ENCODE assay signal across 21 mouse cellular contexts in the genomic region with DNA sequence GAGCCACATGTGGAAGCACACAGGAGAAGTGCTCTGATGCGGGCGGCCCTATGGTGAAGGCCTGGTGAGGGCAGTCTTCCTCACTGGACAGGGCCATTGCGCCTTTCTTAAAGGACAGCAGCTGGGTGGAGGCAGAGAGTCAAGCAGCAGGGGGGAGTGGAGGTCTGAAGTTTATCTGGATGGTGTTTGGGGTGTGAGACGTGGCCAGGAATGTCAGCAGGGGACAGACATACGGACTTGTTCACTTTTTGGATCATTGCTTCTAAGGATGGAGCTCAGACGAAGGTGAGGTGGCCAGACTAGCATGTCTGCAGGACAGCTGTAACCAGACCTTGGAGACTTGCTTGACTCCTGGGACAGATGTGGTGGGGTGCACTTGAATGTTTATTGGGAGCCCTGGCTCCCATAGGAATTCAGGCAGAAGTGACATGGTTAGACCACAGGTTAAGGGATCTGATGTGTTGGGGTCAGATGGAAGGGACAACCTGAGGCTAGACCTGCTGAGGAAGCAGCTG.
A peak's percentile ranks its signal among the peaks of the same experiment; 100 is the strongest.
DNase-seq lines count a peak whose midpoint lies in the region; ATAC-seq lines count a peak whose summit lies in the region.
"Had no signal": no experiment of that assay in that cellular context is flagged by ENCODE, and none has a peak within 500 bp of the region (broad histone marks: within the 10 kb centered on the region; RNA-seq: fewer than 3 reads in every experiment).

No protein-coding gene starts in this region.

- H3K9ac ChIP-seq in intestine, embryonic 15.5 days, result no peak overlapping the region
- no peak overlapping the region for H3K9ac ChIP-seq in stomach, embryonic 15.5 days
- H3K9ac ChIP-seq: forebrain, embryonic 13.5 days; hindbrain, embryonic 13.5 days; limb, embryonic 15.5 days; neural tube, embryonic 15.5 days had no signal

- H3K36me3 ChIP-seq in heart, embryonic 10.5 days, result no peaks in the 10 kb centered on the region
- no peaks in the 10 kb centered on the region for H3K36me3 ChIP-seq in intestine, embryonic 15.5 days
- no peaks in the 10 kb centered on the region for H3K36me3 ChIP-seq in stomach, embryonic 15.5 days
- H3K36me3 ChIP-seq: hindbrain, embryonic 13.5 days; limb, embryonic 15.5 days; neural tube, embryonic 15.5 days had no signal

- DNase-seq in heart, adult 9 months (ENCODE audit: low spot score in 2 of 2), result peak; percentile 23 to 50
- DNase-seq in heart, embryonic 10.5 days (ENCODE audit: low spot score), result no peak
- peak; percentile 33 to 39 for DNase-seq in kidney, postnatal 4 days
- no peak for DNase-seq in kidney, postnatal 14 days
- DNase-seq in cerebellum, postnatal 10 days, result no peak
- DNase-seq: B cell, adult 2 months; cerebellum, adult 18-20 months; cerebellum, postnatal 36 days; gastrocnemius, postnatal 25 days; layer of hippocampus, postnatal 36 days; spleen, adult 18-20 months; thymus, postnatal 25 days had no signal

- H3K9me3 ChIP-seq in heart, embryonic 10.5 days, result no peaks in the 10 kb centered on the region
- no peaks in the 10 kb centered on the region for H3K9me3 ChIP-seq in intestine, embryonic 15.5 days
- no peaks in the 10 kb centered on the region for H3K9me3 ChIP-seq in stomach, embryonic 15.5 days
- H3K9me3 ChIP-seq: forebrain, embryonic 13.5 days; hindbrain, embryonic 13.5 days; limb, embryonic 15.5 days; neural tube, embryonic 15.5 days had no signal

- 66% methylated on average over 6 of the region's 6 CpGs for WGBS in heart, embryonic 10.5 days
- 80% methylated on average over 6 of the region's 6 CpGs for WGBS in intestine, embryonic 15.5 days
- 77% methylated on average over 6 of the region's 6 CpGs for WGBS in stomach, embryonic 15.5 days

- no peak overlapping the region for H3K27ac ChIP-seq in heart, embryonic 10.5 days
- H3K27ac ChIP-seq in intestine, embryonic 15.5 days, result peak overlapping the region; percentile 73; the same call in 1 of the 2 replicates
- peak overlapping the region; percentile 62 for H3K27ac ChIP-seq in stomach, embryonic 15.5 days
- H3K27ac ChIP-seq: neural tube, embryonic 15.5 days had no signal

- no peak for ATAC-seq in intestine, embryonic 15.5 days
- no peak for ATAC-seq in stomach, embryonic 15.5 days (ENCODE audit: insufficient read depth, low FRiP score, low read depth)
- ATAC-seq in megakaryocyte-erythroid progenitor cell, adult 5-6 weeks (replicated peaks; ENCODE audit: low FRiP score, low TSS enrichment, poor library complexity, severe bottlenecking), result no peak
- ATAC-seq: forebrain, embryonic 13.5 days; inflammation-experienced regulatory T-cells, adult 6 months; midbrain, embryonic 16.5 days had no signal

- peaks cover 70% of the 10 kb centered on the region for H3K27me3 ChIP-seq in heart, embryonic 10.5 days (ENCODE audit: insufficient read depth, poor library complexity, severe bottlenecking)
- H3K27me3 ChIP-seq in intestine, embryonic 15.5 days (replicated peaks), result no peaks in the 10 kb centered on the region
- no peaks in the 10 kb centered on the region for H3K27me3 ChIP-seq in stomach, embryonic 15.5 days (replicated peaks)
- H3K27me3 ChIP-seq: forebrain, embryonic 13.5 days; limb, embryonic 15.5 days; neural tube, embryonic 15.5 days had no signal

- H3K4me3 ChIP-seq in heart, embryonic 10.5 days, result no peak overlapping the region
- H3K4me3 ChIP-seq in intestine, embryonic 15.5 days (replicated peaks), result no peak overlapping the region
- no peak overlapping the region for H3K4me3 ChIP-seq in stomach, embryonic 15.5 days (replicated peaks)
- H3K4me3 ChIP-seq: forebrain, embryonic 13.5 days; hindbrain, embryonic 13.5 days; limb, embryonic 15.5 days; neural tube, embryonic 15.5 days had no signal

- peaks cover 30% of the 10 kb centered on the region for H3K4me1 ChIP-seq in heart, embryonic 10.5 days
- peaks cover 20% of the 10 kb centered on the region for H3K4me1 ChIP-seq in intestine, embryonic 15.5 days (replicated peaks)
- H3K4me1 ChIP-seq in stomach, embryonic 15.5 days, result peaks cover 21% of the 10 kb centered on the region

- H3K4me2 ChIP-seq in intestine, embryonic 15.5 days (replicated peaks), result no peak overlapping the region
- no peak overlapping the region for H3K4me2 ChIP-seq in stomach, embryonic 15.5 days
- H3K4me2 ChIP-seq: forebrain, embryonic 13.5 days; hindbrain, embryonic 13.5 days; limb, embryonic 15.5 days; neural tube, embryonic 15.5 days had no signal

Comparison
In these comparisons a context has a peak if more than half of its experiments do, and no peak if none do; other contexts are left out.
1. DNase-seq: peak in heart, adult 9 months (2 of 2) and kidney, postnatal 4 days (2 of 2); none in heart, embryonic 10.5 days (single experiment), kidney, postnatal 14 days (single experiment) and cerebellum, postnatal 10 days (0 of 2).